Mouse (Mus musculus) E14TG2a.4 (cell line): ENCODE measurements around the gene Kcnn3.

Experiments used
- CTCF ChIP-seq: conservative IDR thresholded peaks from 2 replicates; pipeline ENCODE4 v1.5.1; 2014; ENCODE audit warnings: low read length
- NANOG ChIP-seq: IDR thresholded peaks from 2 replicates; pipeline ENCODE4 v1.6.1; 2014; ENCODE audit warnings: borderline replicate concordance, low read length, mixed read lengths
- POU5F1 ChIP-seq: IDR thresholded peaks from 2 replicates; pipeline ENCODE4 v1.6.1; 2014; ENCODE audit warnings: low read length, borderline replicate concordance

GRCm38 (mm10) chr3:89704064-89704463 is 184.1 kb downstream of the Kcnn3 start:
- TF ChIP-seq CTCF (no peak), POU5F1 (no peak), NANOG (no peak)
